In the genomic region with DNA sequence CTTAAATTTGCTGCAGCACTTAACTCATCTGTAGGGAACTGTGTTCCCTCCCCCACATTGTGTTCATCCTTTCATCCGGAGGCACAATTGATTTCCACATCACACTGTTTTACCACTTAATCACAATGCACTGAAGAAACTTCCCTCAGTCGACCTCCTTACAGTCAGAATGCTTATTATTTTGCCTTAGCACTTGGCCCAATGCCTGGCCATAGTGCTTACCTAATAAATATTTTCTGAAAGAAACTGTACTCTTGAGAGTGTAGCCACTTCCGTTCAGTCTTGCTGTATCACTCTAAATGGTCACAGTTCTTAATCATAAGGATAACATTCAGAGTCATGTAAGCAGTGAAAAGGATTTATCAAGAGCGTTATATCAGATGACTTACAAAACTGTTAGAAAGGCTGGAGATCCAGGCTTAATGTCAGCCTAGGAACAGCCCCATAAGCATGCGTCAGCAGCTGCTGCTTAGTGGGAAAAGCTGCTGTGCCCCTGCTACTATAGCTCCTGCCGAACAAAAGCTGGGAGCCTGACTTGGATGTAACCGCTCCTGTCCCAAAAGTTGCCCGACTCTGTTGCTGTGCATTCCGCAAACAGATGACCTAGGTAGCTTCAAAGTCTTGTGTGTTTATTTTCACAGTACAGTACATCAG, we compare ENCODE assay signal across 21 mouse cellular contexts. TPM values are rescaled to one million over a fixed set of nuclear protein-coding genes. Genes with fewer than 3 reads are reported as not detected.
DNase-seq lines count a peak whose midpoint lies in the region; ATAC-seq and TF ChIP-seq lines count a peak whose summit lies in the region.
"Had no signal": no experiment of that assay in that cellular context is flagged by ENCODE, and none has a peak within 500 bp of the region (broad histone marks: within the 10 kb centered on the region; RNA-seq: fewer than 3 reads in every experiment).

No protein-coding gene starts in this region.

- DNase-seq in kidney, postnatal 0 days (ENCODE audit: low spot score): peak; percentile 65
- no peak for DNase-seq in kidney, adult 2 months
- DNase-seq in lung, postnatal 36 days: peak; percentile 15
- DNase-seq in lung, postnatal 4 days: no peak
- no peak for DNase-seq in gastrocnemius, postnatal 25 days
- DNase-seq: adrenal gland, postnatal 25 days; cerebellum, adult 2 months; cerebellum, postnatal 36 days; gastrocnemius, postnatal 14 days; right cerebral cortex, postnatal 14 days had no signal

- H3K4me1 ChIP-seq in kidney, postnatal 0 days (replicated peaks; ENCODE audit: insufficient read depth, low read length): no peaks in the 10 kb centered on the region
- H3K4me1 ChIP-seq in kidney, adult 2 months (ENCODE audit: control insufficient read depth, insufficient read depth, low read length): no peaks in the 10 kb centered on the region
- peaks cover 3% of the 10 kb centered on the region; the same call in 1 of the 2 replicates for H3K4me1 ChIP-seq in embryonic fibroblast, embryonic 13.5 days (ENCODE audit: control insufficient read depth, insufficient read depth, low read length)
- H3K4me1 ChIP-seq: forebrain, embryonic 15.5 days; limb, embryonic 15.5 days; liver, embryonic 15.5 days; midbrain, embryonic 13.5 days; stomach, embryonic 15.5 days had no signal

- H3ac ChIP-seq in myocyte (ENCODE audit: control insufficient read depth, insufficient read length): no peak overlapping the region

- no peak overlapping the region for H3K9ac ChIP-seq in kidney, postnatal 0 days (ENCODE audit: low read depth, low read length)
- H3K9ac ChIP-seq: forebrain, embryonic 15.5 days; limb, embryonic 15.5 days; liver, embryonic 15.5 days; midbrain, embryonic 13.5 days; neural tube, embryonic 15.5 days; stomach, embryonic 15.5 days had no signal

- H3K27me3 ChIP-seq in kidney, postnatal 0 days (ENCODE audit: insufficient read depth, low read length): no peaks in the 10 kb centered on the region
- H3K27me3 ChIP-seq in kidney, adult 2 months (replicated peaks; ENCODE audit: control insufficient read depth, insufficient read depth, low read length): no peaks in the 10 kb centered on the region
- no peaks in the 10 kb centered on the region for H3K27me3 ChIP-seq in myocyte (ENCODE audit: control insufficient read depth, insufficient read depth, insufficient read length)
- H3K27me3 ChIP-seq: forebrain, embryonic 15.5 days; limb, embryonic 15.5 days; midbrain, embryonic 13.5 days; neural tube, embryonic 15.5 days; stomach, embryonic 15.5 days had no signal

- no peak for TF ChIP-seq POLR2A in kidney, adult 2 months (IDR thresholded peaks at IDR 0.05; ENCODE audit: low read depth, low read length)
- TF ChIP-seq POLR2A in embryonic fibroblast, embryonic 13.5 days (IDR thresholded peaks at IDR 0.05; ENCODE audit: low read depth, low read length): no peak
- TF ChIP-seq POLR2A in myocyte (IDR thresholded peaks at IDR 0.05; ENCODE audit: insufficient read length, low read depth): no peak

- no peaks in the 10 kb centered on the region for H3K79me2 ChIP-seq in myocyte (ENCODE audit: control insufficient read depth, insufficient read depth)

- H3K36me3 ChIP-seq in kidney, postnatal 0 days (ENCODE audit: insufficient read depth, low read length): no peaks in the 10 kb centered on the region
- no peaks in the 10 kb centered on the region; the same call in 1 of the 2 replicates for H3K36me3 ChIP-seq in kidney, adult 2 months (ENCODE audit: control insufficient read depth, insufficient read depth, low read length)
- H3K36me3 ChIP-seq in myocyte (ENCODE audit: control insufficient read depth, insufficient read depth): peaks cover 9% of the 10 kb centered on the region
- H3K36me3 ChIP-seq: forebrain, embryonic 15.5 days; stomach, embryonic 15.5 days had no signal

- no peak for ATAC-seq in kidney, postnatal 0 days (replicated peaks; ENCODE audit: low FRiP score, low read depth)
- ATAC-seq in erythroid progenitor cell, adult 5-6 weeks (replicated peaks; ENCODE audit: low FRiP score, poor library complexity, severe bottlenecking): no peak
- ATAC-seq: forebrain, embryonic 15.5 days; midbrain, embryonic 13.5 days had no signal

- TF ChIP-seq CTCF in kidney, postnatal 0 days (IDR thresholded peaks at IDR 0.05; ENCODE audit: low read depth): no peak
- no peak for TF ChIP-seq CTCF in kidney, adult 2 months (conservative IDR thresholded peaks at IDR 0.05; ENCODE audit: insufficient read depth, insufficient read length, low read depth, low read length)
- no peak for TF ChIP-seq CTCF in embryonic fibroblast, embryonic 13.5 days (IDR thresholded peaks at IDR 0.05; ENCODE audit: borderline replicate concordance, insufficient read depth, low read length)

- no peak overlapping the region for H3K27ac ChIP-seq in kidney, postnatal 0 days
- H3K27ac ChIP-seq in kidney, adult 2 months (ENCODE audit: insufficient read depth, low read depth, low read length): no peak overlapping the region
- H3K27ac ChIP-seq in embryonic fibroblast, embryonic 13.5 days (ENCODE audit: insufficient read depth, low read length): peak overlapping the region; percentile 43
- H3K27ac ChIP-seq: forebrain, embryonic 15.5 days; limb, embryonic 15.5 days; liver, embryonic 15.5 days; midbrain, embryonic 13.5 days; neural tube, embryonic 15.5 days; stomach, embryonic 15.5 days had no signal

- 51% methylated on average over 9 of the region's 9 CpGs for WGBS in kidney, postnatal 0 days
- WGBS in kidney, adult 2 months: 64% methylated on average over 9 of the region's 9 CpGs

- no peak overlapping the region for H3K4me2 ChIP-seq in kidney, postnatal 0 days (ENCODE audit: low read length)
- H3K4me2 ChIP-seq in myocyte (ENCODE audit: low read depth): no peak overlapping the region
- H3K4me2 ChIP-seq: forebrain, embryonic 15.5 days; limb, embryonic 15.5 days; liver, embryonic 15.5 days; midbrain, embryonic 13.5 days; neural tube, embryonic 15.5 days; stomach, embryonic 15.5 days had no signal

- no peaks in the 10 kb centered on the region for H3K9me3 ChIP-seq in kidney, postnatal 0 days (replicated peaks; ENCODE audit: low read length)
- H3K9me3 ChIP-seq: forebrain, embryonic 15.5 days; G1E; limb, embryonic 15.5 days; liver, embryonic 15.5 days; midbrain, embryonic 13.5 days; neural tube, embryonic 15.5 days; stomach, embryonic 15.5 days had no signal

- no peak overlapping the region for H3K4me3 ChIP-seq in kidney, postnatal 0 days (replicated peaks; ENCODE audit: low read depth, low read length)
- no peak overlapping the region for H3K4me3 ChIP-seq in kidney, adult 2 months (ENCODE audit: insufficient read depth, low read depth, low read length)
- H3K4me3 ChIP-seq in embryonic fibroblast, embryonic 13.5 days (ENCODE audit: insufficient read depth, low read length): no peak overlapping the region
- no peak overlapping the region for H3K4me3 ChIP-seq in myocyte
- H3K4me3 ChIP-seq: erythroblast, embryonic 14.5 days; forebrain, embryonic 15.5 days; limb, embryonic 15.5 days; liver, embryonic 15.5 days; midbrain, embryonic 13.5 days; neural tube, embryonic 15.5 days; stomach, embryonic 15.5 days had no signal

TF ChIP-seq in myocyte, 11 proteins besides CTCF, POLR2A, EP300 and RAD21:
- TF ChIP-seq REST (IDR thresholded peaks at IDR 0.05; ENCODE audit: insufficient read depth, insufficient read length): no peak
- TF ChIP-seq POLR2AphosphoS2 (IDR thresholded peaks at IDR 0.05; ENCODE audit: insufficient read length, low read depth): peak; percentile 3

RNA-seq across cellular contexts. Expression of a gene that starts 6.0 kb away (rescaled TPM):
- 11.8 and 13.5 TPM in 2 replicates for polyA plus RNA-seq in kidney, postnatal 0 days (2015; fragmentation: Nextera tagmentation; extraction: Ambion mirVana)
- 14.0 and 19.8 TPM in 2 replicates for polyA plus RNA-seq in kidney, adult 2 months (2012; rRNA removed)
- polyA plus RNA-seq in embryonic fibroblast, embryonic 13.5 days (2011; ENCODE audit: insufficient read length, low read depth, missing spikeins): 103 and 123 TPM in 2 replicates
- 15.4 TPM for polyA plus RNA-seq in myocyte (2012; fragmentation: generic; extraction: Trizol)
- 1 to 10 TPM; 8.3 to 8.6 TPM for total RNA-seq in gastrocnemius, postnatal 25 days (2021)
- 9.4 and 15.5 TPM in 2 replicates for total RNA-seq in erythroid progenitor cell, adult 5-6 weeks (2015; ENCODE audit: low replicate concordance)
- total RNA-seq in erythroid progenitor cell, adult 5-6 weeks (2017; ENCODE audit: low replicate concordance): 12.2 and 19.0 TPM in 2 replicates

RNA-seq across cellular contexts. Expression of a gene that starts 27.4 kb away (rescaled TPM):
- polyA plus RNA-seq in kidney, postnatal 0 days (2015; fragmentation: Nextera tagmentation; extraction: Ambion mirVana): 360 and 366 TPM in 2 replicates
- polyA plus RNA-seq in kidney, adult 2 months (2012; rRNA removed): 18.2 and 24.6 TPM in 2 replicates
- 220 and 227 TPM in 2 replicates for polyA plus RNA-seq in embryonic fibroblast, embryonic 13.5 days (2011; ENCODE audit: insufficient read length, low read depth, missing spikeins)
- polyA plus RNA-seq in myocyte (2012; fragmentation: generic; extraction: Trizol): 160 TPM
- 100 to 1,000 TPM; 119 to 149 TPM for total RNA-seq in gastrocnemius, postnatal 25 days (2021)
- total RNA-seq in erythroid progenitor cell, adult 5-6 weeks (2015; ENCODE audit: low replicate concordance): 38.6 and 75.5 TPM in 2 replicates
- 31.5 and 39.5 TPM in 2 replicates for total RNA-seq in erythroid progenitor cell, adult 5-6 weeks (2017; ENCODE audit: low replicate concordance)

Comparison
In these comparisons a context has a peak if more than half of its experiments do, and no peak if none do; other contexts are left out.
1. DNase-seq: peak in kidney, postnatal 0 days (single experiment) and lung, postnatal 36 days (single experiment); none in kidney, adult 2 months (single experiment), lung, postnatal 4 days (0 of 2) and gastrocnemius, postnatal 25 days (single experiment).